Mouse (Mus musculus) E14TG2a.4 (cell line): Measurements from ENCODE around the gene Gpr146.
A peak's percentile ranks its signal among the peaks of the same experiment; 100 is the strongest.

ENCODE experiments used
- H3K27me3 ChIP-seq: 2 replicates; pipeline ENCODE4 v1.6.1; 2014; ENCODE audit warnings: low read length, control low read depth; ENCODE audit not compliant: insufficient read depth
- H3K36me3 ChIP-seq: 2 replicates; pipeline ENCODE4 v1.6.1; 2014; ENCODE audit warnings: low read length, control low read depth; ENCODE audit not compliant: insufficient read depth
- H3K4me1 ChIP-seq: replicated peaks from 2 replicates; pipeline ENCODE4 v1.6.1; 2014; ENCODE audit warnings: low read depth, low read length, control low read depth
- H3K4me3 ChIP-seq: replicated peaks from 2 replicates; pipeline ENCODE4 v1.5.1; 2014; ENCODE audit warnings: mild to moderate bottlenecking, low read length
- H3K9me3 ChIP-seq: 2 replicates; pipeline ENCODE4 v1.6.1; 2014; ENCODE audit warnings: low read length, control low read depth
- CTCF ChIP-seq: conservative IDR thresholded peaks from 2 replicates; pipeline ENCODE4 v1.5.1; 2014; ENCODE audit warnings: low read length
- NANOG ChIP-seq: IDR thresholded peaks from 2 replicates; pipeline ENCODE4 v1.6.1; 2014; ENCODE audit warnings: borderline replicate concordance, low read length, mixed read lengths
- POU5F1 ChIP-seq: IDR thresholded peaks from 2 replicates; pipeline ENCODE4 v1.6.1; 2014; ENCODE audit warnings: low read length, borderline replicate concordance

Gpr146 gene

GRCm38 (mm10) chr5:139378271-139378556, 717 bp downstream of the Gpr146 start:
- Histone ChIP-seq H3K9me3 (no peaks in the 10 kb centered on the region), H3K4me1 (peaks cover 83% of the 10 kb centered on the region), H3K4me3 (no peak overlapping the region), H3K36me3 (peaks cover 23% of the 10 kb centered on the region), H3K27me3 (0 out of 2 replicates have a peak, but pooled peaks cover 4% of the 10 kb centered on the region)
- no peak for TF ChIP-seq NANOG
- TF ChIP-seq POU5F1 = no peak
- TF ChIP-seq CTCF = no peak

- H3K36me3 ChIP-seq = peaks cover 23% of the 10 kb centered on the region
- 0 out of 2 replicates have a peak overlapping the region, but pooled peaks have one; percentile 85 for H3K4me3 ChIP-seq
- H3K4me1 ChIP-seq = peaks cover 85% of the 10 kb centered on the region
- TF ChIP-seq NANOG (no peak), POU5F1 (no peak), CTCF (no peak)
- H3K9me3 ChIP-seq = no peaks in the 10 kb centered on the region
- H3K27me3 ChIP-seq = 0 out of 2 replicates have a peak, but pooled peaks cover 4% of the 10 kb centered on the region
Observed at GRCm38 (mm10) chr5:139378986-139379629, 1.6 kb downstream of the Gpr146 start.

- TF ChIP-seq POU5F1 (no peak), CTCF (no peak), NANOG (no peak)
- peak overlapping the region; percentile 85 for H3K4me3 ChIP-seq
- peaks cover 28% of the 10 kb centered on the region for H3K36me3 ChIP-seq
- no peaks in the 10 kb centered on the region for H3K9me3 ChIP-seq
- H3K27me3 ChIP-seq = 0 out of 2 replicates have a peak, but pooled peaks cover 4% of the 10 kb centered on the region
- peaks cover 83% of the 10 kb centered on the region for H3K4me1 ChIP-seq
Observed at GRCm38 (mm10) chr5:139379771-139380384, 2.4 kb downstream of the Gpr146 start.

GRCm38 (mm10) chr5:139380385-139381248, 3.1 kb downstream of the Gpr146 start:
- TF ChIP-seq POU5F1 (no peak), NANOG (no peak), CTCF (no peak)
- Histone ChIP-seq H3K36me3 (peaks cover 30% of the 10 kb centered on the region), H3K4me3 (peak overlapping the region; percentile 85), H3K4me1 (peaks cover 82% of the 10 kb centered on the region), H3K9me3 (no peaks in the 10 kb centered on the region), H3K27me3 (0 out of 2 replicates have a peak, but pooled peaks cover 4% of the 10 kb centered on the region)

- TF ChIP-seq NANOG = no peak
- no peak for TF ChIP-seq CTCF
- TF ChIP-seq POU5F1 = no peak
- Histone ChIP-seq H3K27me3 (0 out of 2 replicates have a peak, but pooled peaks cover 4% of the 10 kb centered on the region), H3K4me3 (peak overlapping the region; percentile 5; the same call in 1 of the 2 replicates), H3K9me3 (no peaks in the 10 kb centered on the region), H3K36me3 (peaks cover 34% of the 10 kb centered on the region), H3K4me1 (peaks cover 78% of the 10 kb centered on the region)
Observed at GRCm38 (mm10) chr5:139381586-139382513, 4.4 kb downstream of the Gpr146 start.

- H3K9me3 ChIP-seq = no peaks in the 10 kb centered on the region
- peaks cover 76% of the 10 kb centered on the region for H3K4me1 ChIP-seq
- peaks cover 26% of the 10 kb centered on the region for H3K36me3 ChIP-seq
- no peak for TF ChIP-seq POU5F1
- no peak for TF ChIP-seq NANOG
- TF ChIP-seq CTCF = no peak
- H3K4me3 ChIP-seq = no peak overlapping the region
- H3K27me3 ChIP-seq = 0 out of 2 replicates have a peak, but pooled peaks cover 4% of the 10 kb centered on the region
Observed at GRCm38 (mm10) chr5:139382760-139383159, 5.3 kb downstream of the Gpr146 start.

- 0 out of 2 replicates have a peak, but pooled peaks cover 4% of the 10 kb centered on the region for H3K27me3 ChIP-seq
- no peaks in the 10 kb centered on the region for H3K9me3 ChIP-seq
- H3K4me3 ChIP-seq = no peak overlapping the region
- peaks cover 76% of the 10 kb centered on the region for H3K4me1 ChIP-seq
- H3K36me3 ChIP-seq = peaks cover 24% of the 10 kb centered on the region
- TF ChIP-seq CTCF = no peak
- no peak for TF ChIP-seq NANOG
Observed at GRCm38 (mm10) chr5:139383234-139383633, 5.7 kb downstream of the Gpr146 start.

GRCm38 (mm10) chr5:139384531-139384930, 7.0 kb downstream of the Gpr146 start:
- no peak overlapping the region for H3K4me3 ChIP-seq
- peaks cover 68% of the 10 kb centered on the region for H3K4me1 ChIP-seq
- peaks cover 28% of the 10 kb centered on the region for H3K36me3 ChIP-seq
- 0 out of 2 replicates have a peak, but pooled peaks cover 4% of the 10 kb centered on the region for H3K27me3 ChIP-seq
- H3K9me3 ChIP-seq = no peaks in the 10 kb centered on the region
- no peak for TF ChIP-seq NANOG
- TF ChIP-seq POU5F1 = no peak
- TF ChIP-seq CTCF = no peak
